Mouse (Mus musculus) myocyte (in vitro differentiated cells): Measurements from ENCODE around the gene Ikzf1. TPM values are rescaled to one million over a fixed set of nuclear protein-coding genes. Genes with fewer than 3 reads are reported as not detected.

Experiments used
- H3K27me3 ChIP-seq: one replicate; pipeline ENCODE4 v1.6.1; 2011; ENCODE audit not compliant: control insufficient read depth, insufficient read depth, insufficient read length
- H3K36me3 ChIP-seq: one replicate; pipeline ENCODE4 v1.6.1; 2011; ENCODE audit not compliant: control insufficient read depth, insufficient read depth
- H3K4me2 ChIP-seq: one replicate; pipeline ENCODE4 v1.6.1; 2011; ENCODE audit warnings: low read depth, control low read depth
- H3K4me3 ChIP-seq: one replicate; pipeline ENCODE4 v1.5.1; 2011; ENCODE audit warnings: mild to moderate bottlenecking, control low read depth, moderate library complexity
- H3K79me2 ChIP-seq: one replicate; pipeline ENCODE4 v1.6.1; 2011; ENCODE audit not compliant: control insufficient read depth, insufficient read depth
- H3ac ChIP-seq: one replicate; pipeline ENCODE4 v1.6.1; 2011; ENCODE audit not compliant: control insufficient read depth, insufficient read length
- CEBPB ChIP-seq: IDR thresholded peaks from 2 replicates; pipeline ENCODE4 v1.6.1; 2011; ENCODE audit warnings: mild to moderate bottlenecking, moderate library complexity; ENCODE audit not compliant: poor library complexity, insufficient read depth, severe bottlenecking
- E2F4 ChIP-seq: IDR thresholded peaks from one replicate; pipeline ENCODE4 v1.6.1; 2011; ENCODE audit warnings: mild to moderate bottlenecking, control low read depth, moderate library complexity; ENCODE audit not compliant: insufficient read depth
- MAX ChIP-seq: IDR thresholded peaks from one replicate; pipeline ENCODE4 v1.6.1; 2011; ENCODE audit warnings: low read depth, mild to moderate bottlenecking, control low read depth
- MYOD1 ChIP-seq, 3 experiments: IDR thresholded peaks; one replicate each; pipeline ENCODE4 v1.6.1; 2011; ENCODE audit warnings: control low read depth in 2 of 3, low read depth in 2 of 3, mild to moderate bottlenecking in 2 of 3, moderate library complexity in 1 of 3; ENCODE audit not compliant: insufficient read length in 2 of 3, control insufficient read depth in 1 of 3
- MYOG ChIP-seq, 3 experiments: IDR thresholded peaks; one replicate each; pipeline ENCODE4 v1.6.1; 2011; ENCODE audit warnings: control low read depth in 2 of 3, low read depth in 2 of 3, mild to moderate bottlenecking in 2 of 3; ENCODE audit not compliant: insufficient read length in 2 of 3, control insufficient read depth in 1 of 3, insufficient read depth in 1 of 3
- POLR2A ChIP-seq: IDR thresholded peaks from one replicate; pipeline ENCODE4 v1.6.1; 2011; ENCODE audit warnings: low read depth, mild to moderate bottlenecking, control low read depth, moderate library complexity; ENCODE audit not compliant: insufficient read length
- POLR2AphosphoS2 ChIP-seq: IDR thresholded peaks from one replicate; pipeline ENCODE4 v1.6.1; 2011; ENCODE audit warnings: low read depth, control low read depth; ENCODE audit not compliant: insufficient read length
- REST ChIP-seq: IDR thresholded peaks from one replicate; pipeline ENCODE4 v1.6.1; 2011; ENCODE audit warnings: mild to moderate bottlenecking, control low read depth, moderate library complexity; ENCODE audit not compliant: insufficient read depth, insufficient read length
- SRF ChIP-seq: IDR thresholded peaks from one replicate; pipeline ENCODE4 v1.6.1; 2011; ENCODE audit warnings: low read depth; ENCODE audit not compliant: control insufficient read depth, insufficient read length
- TCF12 ChIP-seq: IDR thresholded peaks from one replicate; pipeline ENCODE4 v1.6.1; 2011; ENCODE audit warnings: mild to moderate bottlenecking, control low read depth; ENCODE audit not compliant: poor library complexity, insufficient read depth, severe bottlenecking
- TCF3 ChIP-seq: IDR thresholded peaks from one replicate; pipeline ENCODE4 v1.6.1; 2011; ENCODE audit warnings: low read depth, control low read depth; ENCODE audit not compliant: insufficient read length
- USF1 ChIP-seq: IDR thresholded peaks from one replicate; pipeline ENCODE4 v1.6.1; 2011; ENCODE audit warnings: low read depth, mild to moderate bottlenecking, control low read depth, moderate library complexity
- polyA plus RNA-seq: library from polyadenylated mRNA; unstranded; fragments of >200 nt; fragmentation: generic; extraction: Trizol; gene quantifications from one replicate; pipeline ENCODE4 v1.2.1, GENCODE M21; 2012; ENCODE audit warnings: missing spikeins

The Ikzf1 gene
- polyA plus RNA-seq, 1 experiment, result 0.19 TPM

DNA sequence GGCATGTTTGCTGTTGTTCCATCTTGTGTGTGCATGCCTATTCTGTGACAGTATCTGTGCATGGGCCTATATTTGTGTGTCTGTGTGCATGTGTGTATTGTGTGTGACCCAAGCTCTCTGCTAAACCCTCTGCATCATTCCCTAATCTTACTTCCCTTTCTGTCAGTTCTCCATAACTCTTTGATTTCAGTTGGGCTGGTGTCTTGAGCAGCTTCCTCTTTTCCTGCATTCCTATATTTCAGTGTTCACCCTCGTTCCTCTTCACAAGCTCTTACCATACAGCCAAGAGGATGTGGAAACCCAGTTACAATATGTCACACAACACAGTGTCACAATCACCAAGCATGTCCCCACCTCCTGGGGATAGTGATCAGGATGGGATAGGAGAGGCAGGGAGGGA lies 45.3 kb downstream of the Ikzf1 start:
- Histone ChIP-seq H3K79me2 (no peaks in the 10 kb centered on the region), H3K36me3 (no peaks in the 10 kb centered on the region), H3K4me3 (no peak overlapping the region), H3K4me2 (no peak overlapping the region), H3K27me3 (no peaks in the 10 kb centered on the region), H3ac (no peak overlapping the region)
- TF ChIP-seq TCF12, result no peak

DNA sequence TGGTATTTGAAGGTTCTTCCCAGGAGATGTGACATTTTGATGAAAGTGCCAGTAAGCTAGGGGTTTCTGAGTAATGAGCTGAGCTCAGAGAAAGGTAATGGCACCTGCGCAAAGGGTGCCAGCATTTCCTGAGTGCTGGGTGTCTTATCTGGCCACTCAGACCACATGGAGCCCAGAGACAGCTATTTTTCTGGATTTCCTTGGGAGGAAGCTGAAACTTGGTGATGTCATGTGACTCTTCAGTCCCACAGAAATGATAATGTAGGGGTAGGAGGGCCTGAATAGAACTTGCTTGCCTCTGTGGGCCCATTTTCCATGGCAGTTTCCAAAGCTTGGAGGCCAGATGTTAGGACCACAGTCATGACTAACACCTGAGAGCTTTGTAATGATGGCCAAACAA lies 46.9 kb downstream of the Ikzf1 start:
- Histone ChIP-seq H3K36me3 (no peaks in the 10 kb centered on the region), H3K27me3 (no peaks in the 10 kb centered on the region), H3K79me2 (no peaks in the 10 kb centered on the region), H3K4me3 (no peak overlapping the region), H3K4me2 (no peak overlapping the region), H3ac (no peak overlapping the region)
- no peak for TF ChIP-seq TCF12

DNA sequence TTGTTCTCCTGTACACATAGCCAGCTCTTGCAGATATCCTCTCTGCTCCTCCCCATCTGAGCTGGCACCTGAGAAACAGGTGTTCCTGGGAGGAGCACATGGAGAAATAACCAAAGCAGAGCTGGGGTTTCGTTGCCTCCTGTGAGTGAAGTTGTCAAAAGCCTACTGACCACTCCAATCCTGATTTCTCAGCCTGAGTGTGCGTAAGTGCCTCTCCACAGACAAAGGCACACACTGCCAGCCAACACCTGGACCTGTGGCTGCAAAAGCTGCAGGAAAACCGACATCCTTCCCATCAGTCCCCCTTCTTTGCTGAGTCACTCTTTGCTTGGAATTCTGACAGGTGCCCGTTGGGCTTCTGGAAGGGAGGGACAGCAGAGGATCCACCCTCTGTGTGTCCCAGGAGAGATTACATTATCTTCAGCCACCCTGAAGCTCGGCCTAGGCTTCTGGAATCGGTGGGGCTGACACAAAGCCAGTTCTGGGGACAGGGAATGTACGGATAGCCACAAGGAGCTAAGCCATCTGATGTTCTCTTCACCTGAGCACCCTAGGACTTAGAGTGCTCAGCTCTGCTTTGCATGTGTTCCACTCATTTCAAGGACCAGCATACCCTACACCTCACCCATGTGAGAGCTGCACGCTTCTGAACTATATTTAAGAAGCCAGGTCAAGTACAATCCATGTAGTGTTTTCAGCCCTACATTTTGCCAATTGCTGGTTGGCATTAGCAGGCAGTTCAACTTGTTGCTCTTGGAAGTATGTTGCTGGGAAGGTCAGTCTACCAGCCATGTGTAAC lies 48.4 kb downstream of the Ikzf1 start:
- no peaks in the 10 kb centered on the region for H3K79me2 ChIP-seq
- no peak overlapping the region for H3K4me2 ChIP-seq
- no peak overlapping the region for H3K4me3 ChIP-seq
- H3ac ChIP-seq, result no peak overlapping the region
- TF ChIP-seq POLR2AphosphoS2, result no peak
- no peak for TF ChIP-seq MAX
- no peak for TF ChIP-seq E2F4
- no peak for TF ChIP-seq MYOG (IDR thresholded peaks at IDR 0.05; ENCODE audit: control insufficient read depth in 1 of 3, insufficient read depth in 1 of 3, insufficient read length in 2 of 3, low read depth in 2 of 3)
- no peak for TF ChIP-seq SRF
- TF ChIP-seq REST, result no peak
- no peak for TF ChIP-seq TCF3
- no peak for TF ChIP-seq USF1
- H3K36me3 ChIP-seq, result no peaks in the 10 kb centered on the region
- no peaks in the 10 kb centered on the region for H3K27me3 ChIP-seq

DNA sequence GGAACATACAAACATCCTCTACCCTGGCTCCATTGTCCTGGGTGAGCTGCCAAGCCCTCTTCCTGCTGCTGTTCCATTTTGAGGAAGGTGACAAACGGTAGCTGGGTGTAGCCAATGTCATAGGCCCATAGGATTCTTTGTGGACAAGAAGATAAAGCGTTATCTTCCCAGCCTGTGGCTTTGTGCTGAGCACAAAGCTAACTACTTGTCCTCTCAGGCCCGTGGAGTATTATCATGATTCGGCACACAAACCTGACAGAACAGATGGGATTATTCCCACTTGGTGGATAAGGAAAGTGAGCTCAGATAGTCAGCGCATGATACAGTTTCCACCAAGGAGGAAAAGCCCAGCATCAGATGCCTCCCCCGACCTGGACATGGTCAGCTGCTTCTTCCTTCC lies 50.4 kb downstream of the Ikzf1 start:
- TF ChIP-seq USF1, result no peak
- TF ChIP-seq POLR2A, result no peak
- Histone ChIP-seq H3K27me3 (no peaks in the 10 kb centered on the region), H3K4me3 (no peak overlapping the region), H3K79me2 (no peaks in the 10 kb centered on the region), H3ac (no peak overlapping the region), H3K36me3 (no peaks in the 10 kb centered on the region), H3K4me2 (no peak overlapping the region)

DNA sequence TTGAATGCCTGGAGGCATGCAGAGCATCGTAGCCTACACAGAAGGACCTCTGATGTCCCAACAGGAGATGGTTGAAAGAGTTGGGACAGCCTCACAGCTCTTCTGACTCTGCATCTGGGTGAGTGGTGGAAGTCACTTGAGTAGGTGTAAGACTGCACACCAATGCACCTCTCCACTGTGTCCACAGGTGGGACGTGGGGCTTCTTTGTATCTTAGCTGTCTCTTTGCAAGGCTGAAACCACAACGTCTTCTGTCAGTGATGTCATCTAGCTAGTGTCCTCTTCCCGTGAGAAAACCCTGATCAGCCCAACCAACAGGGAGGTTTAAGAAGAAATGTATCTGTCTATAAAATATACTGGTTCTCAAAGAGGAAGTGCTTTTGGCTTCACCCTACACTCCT lies 52.1 kb downstream of the Ikzf1 start:
- H3K79me2 ChIP-seq, result no peaks in the 10 kb centered on the region
- H3K36me3 ChIP-seq, result no peaks in the 10 kb centered on the region
- H3ac ChIP-seq, result no peak overlapping the region
- TF ChIP-seq MYOG (IDR thresholded peaks at IDR 0.05; ENCODE audit: control insufficient read depth in 1 of 3, insufficient read depth in 1 of 3, insufficient read length in 2 of 3, low read depth in 2 of 3) (no peak), MYOD1 (IDR thresholded peaks at IDR 0.05; ENCODE audit: control insufficient read depth in 1 of 3, insufficient read length in 2 of 3, low read depth in 2 of 3) (no peak)
- H3K4me2 ChIP-seq, result no peak overlapping the region
- no peaks in the 10 kb centered on the region for H3K27me3 ChIP-seq
- no peak overlapping the region for H3K4me3 ChIP-seq

DNA sequence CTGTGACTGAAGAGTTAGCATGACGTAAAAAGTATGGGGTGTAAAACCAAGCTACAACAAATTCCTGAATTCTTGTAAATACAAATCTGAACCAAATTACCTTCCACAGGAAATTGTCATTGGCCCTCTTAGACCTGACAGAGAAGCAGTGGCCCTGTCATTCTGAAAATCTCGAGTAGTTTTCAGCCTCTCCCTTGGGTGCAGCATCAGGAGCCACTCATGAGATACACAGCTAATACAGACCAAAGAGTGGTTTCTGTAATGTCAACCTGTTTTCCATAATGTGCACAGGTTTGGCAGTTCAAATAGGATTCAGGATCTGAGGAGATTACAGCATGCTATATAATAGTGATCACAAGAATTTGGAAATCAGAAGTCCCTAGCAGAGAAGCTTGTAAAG lies 52.8 kb downstream of the Ikzf1 start:
- no peak overlapping the region for H3K4me2 ChIP-seq
- no peaks in the 10 kb centered on the region for H3K79me2 ChIP-seq
- no peaks in the 10 kb centered on the region for H3K27me3 ChIP-seq
- H3ac ChIP-seq, result no peak overlapping the region
- TF ChIP-seq TCF3 (no peak), MYOD1 (IDR thresholded peaks at IDR 0.05; ENCODE audit: control insufficient read depth in 1 of 3, insufficient read length in 2 of 3, low read depth in 2 of 3) (no peak), TCF12 (no peak), MYOG (IDR thresholded peaks at IDR 0.05; ENCODE audit: control insufficient read depth in 1 of 3, insufficient read depth in 1 of 3, insufficient read length in 2 of 3, low read depth in 2 of 3) (no peak), CEBPB (no peak), USF1 (no peak)
- no peaks in the 10 kb centered on the region for H3K36me3 ChIP-seq
- H3K4me3 ChIP-seq, result no peak overlapping the region
